Mouse (Mus musculus) heart, embryonic 14.5 days (tissue): Measurements from ENCODE around the gene Nifk. TPM values are rescaled to one million over a fixed set of nuclear protein-coding genes. Genes with fewer than 3 reads are reported as not detected.

Experiments used
- polyA plus RNA-seq: library from polyadenylated mRNA; unstranded; fragments of >200 nt; fragmentation: Nextera tagmentation; extraction: Ambion mirVana; gene quantifications from 2 replicates; pipeline ENCODE4 v1.2.1, GENCODE M21; 2014

The Nifk gene
- polyA plus RNA-seq, 1 experiment from 2014 or later: 42.6 TPM

Other genes starting within 250 kb of the Nifk start
- gene Gm29106, start 145.3 kb upstream of the Nifk start, polyA plus RNA-seq: 0.12 TPM in 1 of 2 replicates, not detected in the other
- 205 and 206 TPM in 2 replicates for gene Tsn, start 10.1 kb upstream of the Nifk start, polyA plus RNA-seq
- gene Clasp1, start 67.2 kb downstream of the Nifk start, polyA plus RNA-seq: 117 and 128 TPM in 2 replicates